Mouse (Mus musculus) gastrocnemius, postnatal 36 days (tissue): ENCODE data around the gene 2310011J03Rik. TPM values are rescaled to one million over a fixed set of nuclear protein-coding genes. Genes with fewer than 3 reads are reported as not detected.
"Not testable (repeated sequence)": the region's sequence is repeated elsewhere in the genome, so short reads cannot be mapped to it uniquely, and the experiment has no call there.

Experiments used
- DNase-seq, 2 experiments: peaks; one replicate each; pipeline ENCODE4 v3.0.0; 2022
- intact Hi-C: fragments of 180-260 bp; cut with DNase I; formaldehyde crosslinking; loops from one replicate; pipeline ENCODE4 v1.15.1; 2025
- long read RNA-seq, 2 experiments: library from polyadenylated mRNA; stranded (forward); transcript quantifications; one replicate each; pipeline ENCODE4 v2.0.0; 2021
- total RNA-seq, 2 experiments: library from RNA; stranded (reverse); gene quantifications; 2 replicates each; pipeline ENCODE4 v1.2.3; 2021

Gene 2310011J03Rik
- 1 to 10 TPM; 5.5 to 6.2 TPM for total RNA-seq
- long read RNA-seq, experiment 1, transcript 2310011J03Rik-201 (2 exons, 1,649 nt), result major isoform, 16 of 18 reads
- long read RNA-seq, experiment 1, partial matches to known transcripts, result 0 of 18 reads
- long read RNA-seq, experiment 1, other reads (novel, unspliced or antisense), result 2 of 18 reads
- long read RNA-seq, experiment 2, transcript 2310011J03Rik-201 (2 exons, 1,649 nt), result major isoform, 33 of 36 reads
- long read RNA-seq, experiment 2, partial matches to known transcripts, result 0 of 36 reads
- long read RNA-seq, experiment 2, other reads (novel, unspliced or antisense), result 3 of 36 reads

DNA sequence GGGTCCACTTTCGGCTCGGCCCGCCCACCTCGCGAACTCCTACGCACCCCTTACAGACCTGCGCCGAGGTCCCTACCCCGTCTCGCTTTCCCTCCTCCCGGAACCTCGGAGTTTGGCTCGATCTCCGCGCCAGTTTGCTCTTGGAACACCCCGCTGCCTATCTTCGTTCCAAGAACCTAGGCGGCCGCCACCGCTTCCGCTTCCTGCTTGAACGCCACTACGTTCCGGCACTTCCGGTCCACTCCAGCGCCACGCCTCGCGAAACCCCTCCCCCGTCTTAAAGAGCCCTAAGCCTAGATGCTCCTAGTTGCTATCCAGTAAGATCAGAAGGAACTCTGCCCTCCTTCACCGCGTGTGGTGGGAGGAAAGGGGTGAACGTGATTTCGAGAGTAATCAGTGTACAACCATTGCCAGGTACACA lies at the start of gene 2310011J03Rik:
2310011J03Rik (minus strand) TSS at position 198 of the 421 bp plus-strand sequence.
- peak; percentile 86 to 93 for DNase-seq
- intact Hi-C loops, result no loop called here

DNA sequence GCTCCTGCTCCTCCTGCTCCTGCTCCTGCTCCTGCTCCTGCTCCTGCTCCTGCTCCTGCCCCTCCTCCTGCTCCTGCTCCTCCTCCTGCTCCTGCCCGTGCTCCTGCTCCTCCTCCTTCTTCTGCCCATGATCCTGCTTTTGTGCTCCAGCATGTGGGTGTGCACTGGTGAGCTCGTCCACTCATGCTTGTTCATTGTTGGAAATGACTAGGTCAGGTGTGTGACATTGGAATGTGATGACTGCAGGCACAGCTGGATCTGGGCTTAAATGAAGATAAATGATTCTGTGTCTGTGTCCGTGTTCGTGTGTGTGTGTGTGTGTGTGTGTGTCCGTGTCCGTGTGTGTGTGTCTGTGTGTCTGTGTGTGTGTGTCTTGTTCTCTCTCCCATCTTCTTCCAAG lies 48.1 kb upstream of the 2310011J03Rik start:
- DNase-seq, result no peak
- intact Hi-C loops, result no loop called here

DNA sequence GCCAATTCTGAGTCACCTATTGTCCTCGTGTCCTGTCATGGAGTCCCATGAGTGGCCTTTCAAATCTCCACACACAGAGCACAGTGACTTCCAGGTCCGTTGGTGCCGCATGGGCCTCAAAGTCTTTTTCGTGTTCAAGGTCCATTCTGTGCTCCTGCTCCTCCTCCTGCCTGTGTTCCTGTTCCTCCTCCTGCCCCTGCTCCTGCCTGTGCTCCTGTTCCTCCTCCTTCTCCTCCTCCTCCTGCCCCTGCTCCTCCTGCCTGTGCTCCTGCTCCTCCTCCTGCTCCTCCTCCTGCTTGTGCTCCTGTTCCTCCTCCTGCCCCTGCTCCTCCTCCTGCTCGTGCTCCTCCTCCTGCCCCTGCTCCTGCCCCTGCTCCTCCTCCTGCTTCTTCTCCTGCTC lies 47.6 kb upstream of the 2310011J03Rik start:
- intact Hi-C loops, result loop anchor here (1.0 kb wide), 1 partner anchor 39 kb away; the partner anchor contains the start of genes Pcsk4 and Reep6
- no peak for DNase-seq

DNA sequence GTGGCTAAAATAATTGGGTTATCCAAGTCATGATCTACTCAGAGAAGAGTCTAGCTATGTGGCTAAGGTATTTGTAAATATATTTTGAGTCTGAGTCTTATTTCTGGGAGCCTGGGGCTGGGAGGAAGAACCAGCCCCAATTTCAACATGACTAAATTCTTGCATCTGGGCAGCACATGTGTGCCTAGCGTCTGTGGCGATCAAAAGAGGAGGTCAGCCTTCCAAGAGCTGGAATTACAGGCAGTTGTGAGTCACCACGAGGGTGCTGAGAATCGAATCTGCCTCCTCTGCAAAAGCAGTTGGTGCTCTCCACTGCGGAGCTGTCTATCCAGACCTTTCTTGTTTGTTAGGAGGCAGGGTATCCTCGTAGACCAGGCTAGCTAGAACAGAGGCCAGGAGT lies 45.4 kb upstream of the 2310011J03Rik start:
- no peak for DNase-seq
- intact Hi-C loops, result no loop called here

DNA sequence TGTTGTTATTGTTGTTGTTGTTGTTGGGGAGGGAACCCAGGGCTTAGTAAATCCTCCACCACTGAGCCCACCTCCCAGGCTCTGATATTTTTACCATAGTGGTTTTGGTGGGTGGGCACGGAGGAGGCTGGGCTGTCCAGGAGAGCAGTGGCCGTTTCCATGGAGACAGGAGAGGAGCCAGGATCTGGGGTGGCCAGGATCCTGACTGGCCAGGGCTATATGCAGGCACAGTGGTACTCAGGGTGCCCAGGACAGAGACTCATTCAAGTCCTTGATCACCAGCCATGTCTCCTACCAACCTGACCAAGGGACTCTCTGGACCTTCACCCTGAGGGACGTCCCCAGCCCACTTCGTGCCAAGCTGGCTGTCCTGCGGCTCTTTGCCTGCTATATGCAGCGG lies 43.4 kb upstream of the 2310011J03Rik start:
- intact Hi-C loops, result no loop called here
- no peak for DNase-seq

DNA sequence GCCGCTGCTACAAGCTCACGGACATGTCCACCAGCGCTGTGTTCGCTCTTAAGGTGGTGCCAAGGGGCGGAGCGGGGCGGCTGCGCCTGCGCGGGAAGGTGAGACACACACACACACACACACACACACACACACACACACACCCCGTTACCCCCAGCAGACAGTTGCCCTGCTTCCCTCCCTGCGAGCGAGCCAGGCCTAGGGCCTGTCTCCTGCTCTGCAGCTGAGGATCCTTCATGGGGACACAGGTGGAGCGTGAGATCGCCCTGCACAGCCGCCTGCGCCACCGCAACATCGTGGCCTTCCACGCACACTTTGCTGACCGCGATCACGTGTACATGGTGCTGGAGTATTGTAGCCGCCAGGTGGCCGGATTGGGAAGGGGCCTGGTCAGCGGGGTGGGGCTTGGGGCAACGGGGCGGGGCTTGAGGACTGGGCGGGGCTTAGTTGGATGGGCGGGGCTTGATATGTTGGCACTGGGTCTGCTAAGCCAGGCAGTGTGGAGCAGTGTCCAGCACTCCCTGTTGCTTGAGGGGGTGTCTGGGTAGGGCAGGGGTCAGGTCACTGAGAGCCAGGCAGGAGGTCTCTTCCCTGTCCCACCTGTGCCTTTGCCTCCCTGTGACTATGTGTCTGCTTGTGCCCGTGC lies 37.8 kb upstream of the 2310011J03Rik start:
- DNase-seq, result no peak
- intact Hi-C loops, result no loop called here

DNA sequence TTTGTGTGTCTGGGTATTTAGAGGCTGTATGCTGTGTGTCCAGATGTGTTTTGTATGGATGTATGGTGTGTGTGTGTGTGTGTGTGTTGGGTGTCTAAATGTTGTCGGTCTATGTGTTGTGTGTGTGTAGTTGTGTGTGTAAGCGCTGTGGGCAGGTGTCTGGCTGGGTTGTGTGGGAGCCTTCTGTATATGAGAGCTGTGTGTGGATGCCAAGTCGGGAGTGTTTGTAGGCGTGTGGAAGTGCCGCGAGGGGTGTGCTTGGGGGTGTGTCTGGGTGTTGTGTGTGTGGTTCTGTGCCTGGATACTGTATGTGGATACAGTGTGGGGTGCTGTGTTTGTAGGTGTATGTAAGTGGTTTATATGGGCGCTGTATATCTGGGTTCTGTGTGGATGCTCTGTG lies 37.0 kb upstream of the 2310011J03Rik start:
- intact Hi-C loops, result no loop called here
- no peak for DNase-seq

DNA sequence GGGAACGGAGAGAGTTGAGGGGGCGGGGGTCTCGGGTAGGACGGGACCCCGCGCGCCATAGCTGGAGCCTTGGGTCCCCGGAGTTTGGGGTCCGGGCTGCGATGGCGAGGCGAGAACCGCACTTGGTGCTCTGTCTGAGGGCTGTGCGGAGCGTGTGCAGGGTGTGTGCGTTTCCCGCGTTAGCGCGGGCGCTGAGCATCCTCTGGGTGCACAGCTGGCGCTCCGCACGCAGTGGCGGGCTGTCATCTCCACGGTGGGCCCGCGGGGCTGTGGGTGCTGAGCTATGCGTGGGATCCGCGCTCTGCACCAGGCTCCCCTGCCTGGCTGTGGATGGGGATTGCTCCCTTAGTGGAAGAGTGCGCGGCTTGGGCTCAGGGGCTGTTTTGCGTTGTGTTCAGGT lies 36.4 kb upstream of the 2310011J03Rik start:
- intact Hi-C loops, result no loop called here
- no peak for DNase-seq

DNA sequence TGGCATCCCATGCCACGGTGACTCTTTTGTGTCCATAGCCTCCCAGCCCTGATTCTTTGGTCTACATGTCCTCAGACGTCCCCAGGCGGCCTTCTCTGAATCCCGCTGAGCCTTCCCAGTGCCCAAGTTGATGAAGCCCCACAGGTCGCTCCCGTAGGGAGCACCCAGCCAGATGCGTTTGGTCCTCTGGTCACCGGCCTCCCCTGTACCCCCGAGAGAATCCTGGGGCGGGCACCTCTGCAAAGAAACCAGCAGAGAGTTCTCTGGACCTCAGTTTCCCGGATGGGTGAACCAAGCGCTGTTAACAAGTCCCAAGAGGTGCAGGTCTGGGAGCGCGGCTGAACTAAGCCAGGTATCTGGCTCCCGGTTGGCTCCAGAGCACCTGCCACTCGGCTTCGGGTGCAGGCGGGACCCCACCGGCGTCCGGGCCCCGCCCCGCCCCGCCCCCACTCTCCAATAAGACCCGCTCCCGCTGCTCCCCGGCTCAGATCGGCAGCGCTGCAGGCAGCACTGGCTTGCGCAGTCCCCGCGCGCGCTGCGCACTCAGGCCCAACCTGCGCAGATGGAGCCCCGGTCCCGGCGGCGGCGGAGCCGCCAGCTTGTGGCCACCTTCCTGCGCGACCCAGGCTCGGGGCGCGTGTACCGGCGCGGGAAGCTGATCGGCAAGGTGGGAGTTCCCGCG lies 35.8 kb upstream of the 2310011J03Rik start, which contains the start of gene Plk5:
Plk5 (plus strand) TSS at position 459 of the 682 bp plus-strand sequence.
- intact Hi-C loops, result no loop called here
- DNase-seq, result no peak

DNA sequence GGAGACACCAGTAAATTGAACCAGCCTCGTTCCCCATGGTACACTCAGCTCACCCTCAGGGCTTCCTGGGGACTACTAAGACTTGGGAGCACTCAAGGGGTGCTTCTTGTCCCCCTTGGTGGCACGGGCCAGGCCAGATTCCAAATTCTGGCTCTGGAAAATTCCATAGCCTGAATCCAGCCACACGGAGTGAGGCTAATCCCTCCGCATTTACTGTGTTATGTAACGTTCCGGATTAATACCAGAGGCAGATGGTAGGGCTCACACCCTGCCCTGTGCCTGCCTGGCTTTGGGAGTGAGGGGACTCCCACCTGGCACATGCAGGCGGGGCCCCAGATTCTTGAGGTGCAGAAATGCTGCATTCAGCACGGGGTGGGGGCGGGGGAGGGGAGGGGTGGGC lies 35.1 kb upstream of the 2310011J03Rik start:
- DNase-seq, result no peak
- intact Hi-C loops, result no loop called here

DNA sequence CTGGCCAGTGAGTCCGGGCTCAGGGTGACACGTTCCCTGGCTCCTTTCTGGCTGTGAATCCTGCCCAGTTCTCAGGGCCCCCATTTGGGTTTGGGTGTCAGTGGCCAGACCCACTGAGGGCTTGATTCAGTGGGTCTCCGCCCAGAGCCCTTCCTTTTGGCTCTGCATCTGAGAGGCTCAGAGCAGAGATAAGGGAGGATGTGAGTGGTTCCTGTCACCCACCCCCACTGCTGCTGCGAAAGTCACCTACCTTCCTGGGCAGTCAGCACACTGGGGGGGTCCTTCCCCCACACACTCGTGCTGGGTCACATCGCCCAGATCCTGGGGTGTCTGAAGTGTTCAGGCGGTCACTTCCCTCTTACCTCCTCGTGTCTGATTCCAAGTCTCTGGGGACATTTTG lies 32.4 kb upstream of the 2310011J03Rik start:
- intact Hi-C loops, result no loop called here
- no peak for DNase-seq

DNA sequence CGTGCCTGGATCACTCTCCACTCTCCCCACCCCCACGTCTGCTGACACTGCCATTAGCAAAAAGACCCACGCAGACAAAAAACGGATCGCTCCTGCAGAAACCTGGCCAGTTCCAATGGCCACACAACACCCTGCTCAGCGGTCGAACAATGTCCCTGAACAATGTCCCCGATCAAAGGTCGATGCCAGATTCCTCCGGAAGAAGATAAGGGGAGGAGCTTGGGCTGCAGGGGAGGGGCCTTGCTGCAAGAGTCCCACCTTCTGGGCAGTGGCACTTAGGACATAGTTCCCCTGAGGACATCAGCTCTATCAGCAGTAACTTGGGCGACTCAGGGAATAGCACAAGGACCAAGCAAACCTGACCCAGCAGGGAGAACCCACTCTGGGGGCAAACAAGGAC lies 31.6 kb upstream of the 2310011J03Rik start:
- DNase-seq, result no peak
- intact Hi-C loops, result loop anchor here (2.0 kb wide), 1 partner anchor 23 kb away; no protein-coding TSS in a partner anchor

DNA sequence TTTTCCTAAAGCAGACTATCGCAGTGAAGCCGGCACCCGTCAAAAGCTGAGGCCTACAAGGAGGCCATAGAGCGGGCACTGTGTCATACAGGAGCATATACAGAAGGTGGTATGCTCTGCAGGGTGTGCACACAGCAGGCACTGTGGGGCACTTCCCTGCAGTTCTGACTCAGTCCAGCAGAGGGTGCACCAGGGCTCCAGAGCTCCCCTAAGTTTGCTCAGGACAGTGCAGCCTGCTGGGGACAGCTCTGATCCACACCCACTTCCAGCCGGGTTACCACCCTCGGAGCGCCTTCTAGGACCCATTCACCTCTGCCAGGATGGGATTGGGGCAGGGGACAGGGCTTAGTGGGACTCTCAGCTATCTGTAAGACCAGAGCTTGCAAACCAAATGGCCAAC lies 30.0 kb upstream of the 2310011J03Rik start:
- DNase-seq, result peak; percentile 83 to 87
- intact Hi-C loops, result loop anchor here (2.0 kb wide), 1 partner anchor 25 kb away; no protein-coding TSS in a partner anchor

DNA sequence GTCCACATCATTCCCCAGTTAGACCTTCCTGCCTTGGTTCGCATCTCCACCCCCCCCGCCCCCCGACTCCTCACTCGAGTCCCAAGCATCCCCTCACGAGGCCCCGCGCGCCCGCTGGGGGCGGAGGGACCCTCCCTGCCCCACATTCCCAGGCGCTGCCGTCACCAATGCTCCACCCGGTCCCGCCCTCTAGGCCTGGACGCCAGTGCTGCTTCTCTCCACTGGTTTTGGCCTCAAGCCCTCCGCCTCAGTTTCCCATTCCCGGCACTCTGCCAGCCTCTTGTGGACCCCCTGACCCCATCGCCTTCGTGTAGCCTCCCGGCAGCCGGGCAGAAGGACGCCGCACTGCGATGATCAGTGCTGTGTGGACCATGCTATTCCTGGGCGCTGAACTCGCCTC lies 28.6 kb upstream of the 2310011J03Rik start:
- peak in 1 of 2 experiments; percentile 49 for DNase-seq
- intact Hi-C loops, result loop anchor here (1.0 kb wide), 1 partner anchor 54 kb away; the partner anchor contains the start of gene Apc2

DNA sequence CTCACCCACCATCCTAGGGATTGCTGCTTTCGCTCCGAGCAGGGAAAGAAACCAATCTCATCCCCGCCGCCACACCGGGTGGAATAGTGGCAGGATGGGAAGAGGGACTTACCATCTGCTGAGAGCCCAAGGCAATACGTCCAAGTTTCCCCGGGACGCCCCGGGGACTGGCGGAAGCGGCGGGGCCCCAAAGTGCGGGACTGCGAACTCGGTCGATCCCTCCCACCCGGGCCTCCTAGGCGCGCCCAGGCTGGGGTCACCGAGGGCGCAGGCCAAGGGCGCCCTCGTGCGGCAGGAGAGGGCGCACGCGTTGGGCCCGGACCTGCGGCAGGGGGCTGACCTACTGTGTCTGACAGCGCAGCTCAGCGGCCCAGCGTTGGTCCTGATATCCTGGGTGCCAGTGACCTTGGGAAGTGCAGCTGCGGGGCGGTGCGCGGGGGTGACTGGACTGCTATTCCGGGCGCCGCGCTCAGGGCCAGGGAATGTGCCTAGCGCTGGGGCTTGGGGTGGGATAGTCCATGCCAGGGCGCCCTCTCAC lies 28.0 kb upstream of the 2310011J03Rik start, which contains the start of gene Adamtsl5:
Adamtsl5 (minus strand) TSS at position 169 of the 538 bp plus-strand sequence.
- intact Hi-C loops, result no loop called here
- peak; percentile 73 for DNase-seq

DNA sequence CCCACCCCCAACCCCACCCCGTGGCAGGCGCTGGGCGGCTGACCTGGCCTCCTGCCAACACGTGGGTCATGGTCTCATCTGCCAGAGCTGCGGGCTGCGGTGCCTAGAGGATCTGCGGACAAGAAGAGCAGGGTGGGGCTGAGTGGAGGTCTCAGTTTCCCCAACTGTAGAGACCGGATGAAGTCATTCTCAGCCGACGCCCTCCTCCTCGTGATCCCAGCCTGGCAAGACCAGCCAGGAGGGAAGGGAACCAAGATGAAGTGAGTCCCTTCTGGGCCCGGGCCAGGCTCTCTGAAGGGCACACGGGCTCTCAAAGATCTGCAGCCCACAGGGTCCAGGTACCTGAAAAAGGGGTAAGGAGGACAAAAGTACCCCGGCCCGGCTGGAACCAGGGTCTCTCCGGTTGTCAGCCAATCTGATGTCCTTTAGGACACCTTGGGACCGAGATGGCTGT lies 27.2 kb upstream of the 2310011J03Rik start:
- intact Hi-C loops, result no loop called here
- DNase-seq, result peak in 1 of 2 experiments; percentile 30

DNA sequence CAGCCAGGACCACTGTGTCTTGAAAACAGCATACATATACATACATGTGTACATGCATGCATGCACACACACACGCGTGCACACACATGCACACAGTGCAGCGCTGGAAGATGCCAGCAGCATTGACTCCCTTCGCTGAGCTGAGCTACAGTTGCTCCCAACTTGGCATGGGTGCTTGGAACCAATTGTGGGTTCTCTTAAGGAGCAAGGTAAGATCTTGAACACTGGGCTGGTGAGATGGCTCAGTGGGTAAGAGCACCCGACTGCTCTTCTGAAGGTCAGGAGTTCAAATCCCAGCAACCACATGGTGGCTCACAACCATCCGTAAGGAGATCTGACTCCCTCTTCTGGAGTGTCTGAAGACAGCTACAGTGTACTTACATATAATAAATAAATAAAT lies 25.6 kb upstream of the 2310011J03Rik start:
- DNase-seq, intact Hi-C loops: not testable (repeated sequence)

DNA sequence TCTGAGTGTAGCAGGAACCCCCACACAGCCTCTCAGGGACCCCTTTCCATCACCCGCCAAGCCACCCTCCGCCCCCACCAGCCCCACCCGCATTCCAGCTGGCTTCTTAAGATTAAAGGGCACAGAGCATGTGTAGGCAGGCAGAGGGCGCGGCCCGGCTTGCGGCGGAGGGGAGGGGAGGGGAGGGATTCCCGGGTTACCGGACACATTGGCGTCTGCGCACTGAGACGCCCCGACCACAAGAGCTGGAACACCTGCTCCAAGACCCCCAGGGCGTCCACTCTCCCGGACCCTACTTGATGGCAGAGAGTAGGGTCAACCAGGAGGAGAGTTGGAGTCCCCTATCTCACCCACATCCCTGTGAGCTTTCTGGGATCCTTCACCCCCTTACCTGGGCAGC lies 24.8 kb upstream of the 2310011J03Rik start:
- DNase-seq, result no peak
- intact Hi-C loops, result no loop called here

DNA sequence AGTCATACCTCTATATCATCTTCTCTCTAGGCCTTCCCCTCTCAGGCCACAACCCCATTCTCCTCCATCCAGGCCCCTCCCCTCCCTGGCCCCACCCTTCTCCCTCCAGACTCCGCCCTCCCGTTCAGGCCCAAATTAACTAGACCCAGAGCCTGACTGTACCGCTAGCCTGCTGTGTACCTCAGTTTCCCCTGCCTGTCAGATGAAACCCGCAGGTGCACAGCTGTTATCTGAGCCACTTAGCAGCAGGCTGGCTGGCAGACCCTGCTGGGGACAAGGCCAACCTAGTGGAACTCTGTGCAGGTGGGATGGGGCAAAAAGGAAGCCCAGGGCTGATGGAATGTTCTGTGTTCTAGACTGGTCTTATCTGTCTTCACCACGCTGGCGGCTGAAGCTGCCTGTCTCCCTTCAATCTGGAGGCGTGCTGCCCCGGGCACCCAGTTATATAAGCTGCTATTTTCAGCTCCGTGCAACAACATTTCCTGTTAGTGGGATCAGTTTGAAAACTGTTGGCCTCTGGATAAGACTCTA lies 23.9 kb upstream of the 2310011J03Rik start:
- intact Hi-C loops, result no loop called here
- no peak for DNase-seq

DNA sequence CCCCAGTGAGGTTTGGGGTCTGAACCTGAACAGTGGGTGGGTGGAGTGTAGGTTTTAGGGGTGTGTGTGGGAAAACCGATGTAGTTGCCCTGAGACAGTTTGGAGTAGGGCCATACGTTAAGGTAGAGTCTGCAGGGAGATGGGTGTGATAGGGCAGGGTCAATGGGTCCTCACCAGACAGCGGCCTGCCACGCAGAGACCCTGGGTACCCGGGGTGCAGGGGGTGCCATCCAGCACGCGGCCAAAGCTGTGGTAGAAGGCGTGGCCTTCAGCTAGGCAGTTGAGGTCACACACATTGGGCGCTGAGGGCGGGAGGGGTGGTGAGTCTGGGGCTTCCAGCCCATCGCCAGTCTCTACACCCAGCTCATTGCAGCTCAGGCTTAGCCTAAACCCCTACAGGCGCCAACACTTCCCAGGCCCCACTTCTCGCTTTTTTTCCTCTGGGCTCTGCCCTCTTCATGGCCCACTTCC lies 23.1 kb upstream of the 2310011J03Rik start:
- intact Hi-C loops, result no loop called here
- DNase-seq, result no peak
